Mouse (Mus musculus): ENCODE measurements around the gene Myo19. TPM values are rescaled to one million over a fixed set of nuclear protein-coding genes. Genes with fewer than 3 reads are reported as not detected.

The Myo19 gene
- polyA plus RNA-seq, 1 experiment = 5.3 TPM

DNA sequence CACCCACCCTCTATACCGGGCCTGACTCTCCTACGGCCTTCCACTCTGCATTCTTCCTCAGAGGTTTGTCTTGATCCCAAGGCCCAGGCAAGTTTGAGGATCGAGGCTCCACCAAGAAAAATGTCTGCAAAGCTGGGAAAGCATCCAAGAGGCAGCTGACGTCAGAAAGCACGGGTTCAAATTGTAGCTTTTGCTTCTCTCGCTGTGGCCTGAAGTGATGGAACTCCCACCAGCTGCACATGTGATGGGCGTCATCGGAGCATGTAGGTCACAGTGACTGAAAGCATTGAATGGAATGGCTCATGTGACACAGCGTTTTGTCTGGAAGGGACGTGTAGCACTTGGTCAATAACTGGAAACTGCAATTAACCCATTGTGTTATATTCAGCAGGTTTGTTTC lies 60.2 kb downstream of the Myo19 start:
- Histone ChIP-seq H3K4me3 (ENCODE audit: extremely low read depth, insufficient read depth, insufficient read length) (no peak overlapping the region), H3K27ac (ENCODE audit: insufficient read depth, low read length) (no peak overlapping the region), H3K27me3 (ENCODE audit: control insufficient read depth, insufficient read depth, low read length) (peaks cover 7% of the 10 kb centered on the region; the same call in 1 of the 2 replicates), H3K36me3 (ENCODE audit: control insufficient read depth, insufficient read depth, low read length) (no peaks in the 10 kb centered on the region), H3K4me1 (ENCODE audit: control insufficient read depth, insufficient read depth, insufficient read length) (no peaks in the 10 kb centered on the region)
- TF ChIP-seq CTCF (IDR thresholded peaks at IDR 0.05; ENCODE audit: extremely low read depth, insufficient read depth, insufficient read length, insufficient replicate concordance) = no peak
- no peak for TF ChIP-seq POLR2A (IDR thresholded peaks at IDR 0.05; ENCODE audit: low read depth, low read length)
- DNase-seq (ENCODE audit: low read depth in 1 of 2, low spot score in 2 of 2) = no peak
- 82% methylated on average over 10 of the region's 10 CpGs for WGBS

DNA sequence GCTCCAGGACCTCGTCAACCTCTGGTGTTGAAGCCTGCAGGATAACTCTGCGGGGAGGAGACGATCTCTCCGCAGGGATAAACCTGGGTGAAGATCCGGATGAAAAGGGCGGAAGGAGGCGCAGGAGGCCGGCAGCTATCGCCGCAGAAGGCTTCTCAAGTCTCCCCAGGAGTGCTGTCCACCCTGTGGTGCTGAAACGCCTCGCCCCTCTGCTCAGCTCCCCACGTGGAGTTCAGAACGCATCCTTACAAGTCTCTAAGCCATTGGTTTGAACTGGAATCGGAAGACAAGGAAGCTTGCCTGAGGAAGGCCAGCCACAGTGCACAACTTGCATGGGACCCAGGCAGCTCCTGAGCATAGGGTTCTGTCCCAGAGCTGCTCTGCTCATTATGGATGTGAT lies 64.0 kb downstream of the Myo19 start:
- no peak for DNase-seq (ENCODE audit: low read depth in 1 of 2, low spot score in 2 of 2)
- TF ChIP-seq POLR2A (IDR thresholded peaks at IDR 0.05; ENCODE audit: low read depth, low read length) (no peak), CTCF (IDR thresholded peaks at IDR 0.05; ENCODE audit: extremely low read depth, insufficient read depth, insufficient read length, insufficient replicate concordance) (no peak)
- WGBS = 4% methylated on average over 15 of the region's 15 CpGs
- Histone ChIP-seq H3K4me3 (ENCODE audit: extremely low read depth, insufficient read depth, insufficient read length) (no peak overlapping the region), H3K4me1 (ENCODE audit: control insufficient read depth, insufficient read depth, insufficient read length) (no peaks in the 10 kb centered on the region), H3K36me3 (ENCODE audit: control insufficient read depth, insufficient read depth, low read length) (no peaks in the 10 kb centered on the region), H3K27ac (ENCODE audit: insufficient read depth, low read length) (no peak overlapping the region), H3K27me3 (ENCODE audit: control insufficient read depth, insufficient read depth, low read length) (peaks cover 11% of the 10 kb centered on the region; the same call in 1 of the 2 replicates)

DNA sequence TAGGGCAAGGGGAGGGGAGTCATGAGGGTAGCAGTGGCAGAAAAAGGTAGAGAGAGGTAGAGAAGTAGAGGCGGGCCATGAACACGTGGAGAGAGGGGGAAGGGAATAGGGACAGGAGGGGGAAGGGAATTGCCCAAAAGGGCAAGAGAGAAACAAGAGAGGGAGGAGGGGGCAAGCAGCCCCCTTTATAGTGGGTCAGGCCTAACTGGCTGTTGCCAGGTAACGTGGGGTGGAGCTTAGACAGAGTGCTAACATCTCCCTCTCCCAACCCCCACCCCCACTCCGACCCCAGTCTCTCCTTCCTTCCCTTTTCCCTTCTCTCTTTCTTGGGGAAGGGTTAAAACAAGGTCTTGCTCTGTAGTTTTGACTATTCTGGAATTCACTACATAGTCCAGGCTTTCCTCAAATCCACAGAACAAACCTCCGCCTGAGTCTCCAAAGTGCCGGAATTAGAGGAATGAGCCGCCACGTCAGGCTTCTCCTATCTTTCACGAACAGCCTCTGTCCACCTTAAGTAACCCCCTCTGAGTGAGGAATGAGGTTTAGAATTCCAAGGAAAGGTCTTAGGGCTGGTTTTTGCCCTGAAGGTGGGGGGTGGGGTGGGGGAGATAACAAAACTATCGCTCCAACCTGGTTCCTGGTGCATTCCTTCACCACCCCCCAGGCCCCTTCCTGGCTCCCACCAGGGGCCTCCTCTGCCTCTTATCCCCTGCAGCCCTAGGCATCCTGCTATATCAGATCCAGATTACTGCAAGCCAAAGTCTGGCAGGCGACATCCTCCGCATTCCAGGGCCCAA lies 64.9 kb downstream of the Myo19 start:
- H3K36me3 ChIP-seq (ENCODE audit: control insufficient read depth, insufficient read depth, low read length) = no peaks in the 10 kb centered on the region
- WGBS = 17% methylated on average over 12 of the region's 12 CpGs
- TF ChIP-seq CTCF (IDR thresholded peaks at IDR 0.05; ENCODE audit: extremely low read depth, insufficient read depth, insufficient read length, insufficient replicate concordance) (no peak), POLR2A (IDR thresholded peaks at IDR 0.05; ENCODE audit: low read depth, low read length) (no peak)

DNA sequence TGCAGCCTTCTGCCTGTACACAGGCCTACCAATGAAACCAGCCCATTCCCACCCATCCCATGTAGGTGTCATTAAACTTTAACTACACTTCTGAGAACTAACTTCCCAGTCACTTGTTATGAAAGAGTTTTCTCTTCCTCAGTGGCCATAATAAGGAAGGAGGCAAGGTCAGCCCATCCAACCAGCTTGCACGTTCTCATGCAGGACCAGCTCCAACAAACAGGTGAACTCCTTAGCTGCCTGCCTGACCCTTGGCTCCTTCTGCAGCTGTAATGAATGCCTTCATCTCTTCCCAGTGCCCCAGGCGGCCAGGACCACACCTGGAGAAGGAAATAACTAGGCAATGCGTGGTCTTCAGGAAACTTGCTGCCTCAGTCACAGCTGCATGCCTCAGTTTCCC lies 65.9 kb downstream of the Myo19 start:
- no peak for DNase-seq (ENCODE audit: low read depth in 1 of 2, low spot score in 2 of 2)
- no peaks in the 10 kb centered on the region for H3K4me1 ChIP-seq (ENCODE audit: control insufficient read depth, insufficient read depth, insufficient read length)
- no peak overlapping the region for H3K27ac ChIP-seq (ENCODE audit: insufficient read depth, low read length)
- TF ChIP-seq CTCF (IDR thresholded peaks at IDR 0.05; ENCODE audit: extremely low read depth, insufficient read depth, insufficient read length, insufficient replicate concordance) = no peak
- 67% methylated on average over 3 of the region's 3 CpGs for WGBS
- H3K27me3 ChIP-seq (ENCODE audit: control insufficient read depth, insufficient read depth, low read length) = peaks cover 11% of the 10 kb centered on the region; the same call in 1 of the 2 replicates
- no peak overlapping the region for H3K4me3 ChIP-seq (ENCODE audit: extremely low read depth, insufficient read depth, insufficient read length)
- no peaks in the 10 kb centered on the region for H3K36me3 ChIP-seq (ENCODE audit: control insufficient read depth, insufficient read depth, low read length)

More for the DNA sequence above, 64.9 kb downstream of the Myo19 start:
- H3K4me3 ChIP-seq (ENCODE audit: extremely low read depth, insufficient read depth, insufficient read length) = no peak overlapping the region
- H3K27ac ChIP-seq (ENCODE audit: insufficient read depth, low read length) = no peak overlapping the region
- H3K4me1 ChIP-seq (ENCODE audit: control insufficient read depth, insufficient read depth, insufficient read length) = no peaks in the 10 kb centered on the region
- peaks cover 11% of the 10 kb centered on the region; the same call in 1 of the 2 replicates for H3K27me3 ChIP-seq (ENCODE audit: control insufficient read depth, insufficient read depth, low read length)
- no peak for DNase-seq (ENCODE audit: low read depth in 1 of 2, low spot score in 2 of 2)

DNA sequence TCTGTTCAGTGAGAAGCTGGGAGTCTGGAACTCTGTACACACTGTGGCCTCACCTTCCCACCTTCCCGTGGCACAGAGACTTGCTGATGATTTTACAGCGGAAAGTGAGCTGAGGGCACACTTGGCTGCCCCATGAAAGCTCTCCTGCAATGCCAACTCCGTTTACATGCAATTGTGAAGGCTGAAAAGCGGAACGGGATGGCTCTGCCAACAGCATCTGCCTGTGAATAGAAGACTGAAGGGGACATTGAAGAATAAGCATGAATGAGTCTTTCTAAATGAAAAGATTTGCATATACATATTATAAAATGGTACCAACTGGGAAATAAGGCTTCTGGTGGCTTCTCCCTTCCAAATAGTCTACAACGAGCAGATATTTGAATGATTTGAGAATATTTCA lies 67.3 kb downstream of the Myo19 start:
- Histone ChIP-seq H3K4me3 (ENCODE audit: extremely low read depth, insufficient read depth, insufficient read length) (no peak overlapping the region), H3K27ac (ENCODE audit: insufficient read depth, low read length) (no peak overlapping the region), H3K36me3 (ENCODE audit: control insufficient read depth, insufficient read depth, low read length) (no peaks in the 10 kb centered on the region), H3K4me1 (ENCODE audit: control insufficient read depth, insufficient read depth, insufficient read length) (no peaks in the 10 kb centered on the region), H3K27me3 (ENCODE audit: control insufficient read depth, insufficient read depth, low read length) (peaks cover 11% of the 10 kb centered on the region; the same call in 1 of the 2 replicates)
- WGBS = 77% methylated on average over 6 of the region's 6 CpGs
- DNase-seq (ENCODE audit: low read depth in 1 of 2, low spot score in 2 of 2) = no peak
- TF ChIP-seq CTCF (IDR thresholded peaks at IDR 0.05; ENCODE audit: extremely low read depth, insufficient read depth, insufficient read length, insufficient replicate concordance) = no peak
- TF ChIP-seq POLR2A (IDR thresholded peaks at IDR 0.05; ENCODE audit: low read depth, low read length) = no peak

DNA sequence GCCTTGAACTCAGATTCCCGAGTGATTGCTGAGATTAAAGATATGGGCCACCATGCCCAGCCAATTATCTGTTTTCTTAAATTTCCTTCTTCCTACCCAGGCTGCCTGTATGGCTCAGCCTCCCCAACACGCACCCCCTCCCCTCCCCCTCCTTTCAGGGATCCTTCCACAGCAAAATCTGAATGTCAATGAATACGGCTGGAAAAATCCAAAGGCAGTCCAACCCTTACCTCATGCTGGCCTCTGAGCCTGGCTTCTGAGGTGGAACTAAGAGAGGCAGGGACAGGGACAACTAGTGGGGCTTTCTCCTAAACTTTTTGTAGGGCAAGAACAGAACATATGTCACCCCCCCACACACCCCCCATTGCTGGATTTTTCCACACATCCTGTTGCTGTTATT lies 68.2 kb downstream of the Myo19 start:
- no peak overlapping the region for H3K27ac ChIP-seq (ENCODE audit: insufficient read depth, low read length)
- H3K36me3 ChIP-seq (ENCODE audit: control insufficient read depth, insufficient read depth, low read length) = no peaks in the 10 kb centered on the region
- no peak overlapping the region for H3K4me3 ChIP-seq (ENCODE audit: extremely low read depth, insufficient read depth, insufficient read length)
- H3K27me3 ChIP-seq (ENCODE audit: control insufficient read depth, insufficient read depth, low read length) = peaks cover 11% of the 10 kb centered on the region; the same call in 1 of the 2 replicates
- TF ChIP-seq CTCF (IDR thresholded peaks at IDR 0.05; ENCODE audit: extremely low read depth, insufficient read depth, insufficient read length, insufficient replicate concordance) (no peak), POLR2A (IDR thresholded peaks at IDR 0.05; ENCODE audit: low read depth, low read length) (no peak)
- DNase-seq (ENCODE audit: low read depth in 1 of 2, low spot score in 2 of 2) = no peak
- WGBS = 69% methylated on average over 3 of the region's 3 CpGs
- no peaks in the 10 kb centered on the region for H3K4me1 ChIP-seq (ENCODE audit: control insufficient read depth, insufficient read depth, insufficient read length)

DNA sequence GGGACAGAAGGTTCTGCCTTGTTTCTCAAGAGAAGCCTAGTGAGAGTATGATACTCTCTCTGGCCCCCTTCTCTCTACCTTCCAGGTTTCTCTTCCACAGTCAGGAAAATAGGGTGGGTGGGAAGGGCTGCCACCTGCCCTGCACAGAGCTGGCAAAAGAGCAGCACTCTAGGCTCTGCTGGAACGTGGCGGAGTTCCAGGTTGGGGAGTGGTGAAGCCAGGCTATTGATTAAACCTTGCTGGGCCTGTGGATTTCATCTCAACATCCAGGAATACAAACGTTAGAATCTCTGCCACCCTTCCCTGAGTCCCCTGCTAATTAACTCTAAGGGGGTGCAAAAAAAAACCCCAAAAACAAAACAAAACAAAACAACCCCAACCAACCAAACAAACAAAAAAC lies 68.6 kb downstream of the Myo19 start:
- TF ChIP-seq POLR2A (IDR thresholded peaks at IDR 0.05; ENCODE audit: low read depth, low read length) (no peak), CTCF (IDR thresholded peaks at IDR 0.05; ENCODE audit: extremely low read depth, insufficient read depth, insufficient read length, insufficient replicate concordance) (no peak)
- 52% methylated on average over 3 of the region's 3 CpGs for WGBS
- Histone ChIP-seq H3K4me1 (ENCODE audit: control insufficient read depth, insufficient read depth, insufficient read length) (no peaks in the 10 kb centered on the region), H3K27ac (ENCODE audit: insufficient read depth, low read length) (no peak overlapping the region), H3K27me3 (ENCODE audit: control insufficient read depth, insufficient read depth, low read length) (peaks cover 9% of the 10 kb centered on the region; the same call in 1 of the 2 replicates), H3K36me3 (ENCODE audit: control insufficient read depth, insufficient read depth, low read length) (no peaks in the 10 kb centered on the region), H3K4me3 (ENCODE audit: extremely low read depth, insufficient read depth, insufficient read length) (no peak overlapping the region)
- DNase-seq (ENCODE audit: low read depth in 1 of 2, low spot score in 2 of 2) = no peak
